Mouse (Mus musculus) bone marrow, adult 2 months (tissue): ENCODE results near the gene Snrpd2.

ENCODE experiments used
- CTCF ChIP-seq: fragments of 200-500 bp; IDR thresholded peaks from 2 replicates; pipeline ENCODE4 v1.5.1; 2011; ENCODE audit warnings: low read length, control low read depth; ENCODE audit not compliant: control insufficient read depth, insufficient read depth
- POLR2A ChIP-seq: fragments of 200-500 bp; IDR thresholded peaks from 2 replicates; pipeline ENCODE4 v1.6.1; 2011; ENCODE audit warnings: low read depth, mild to moderate bottlenecking, control low read depth, low read length, borderline replicate concordance; ENCODE audit not compliant: control insufficient read depth

DNA sequence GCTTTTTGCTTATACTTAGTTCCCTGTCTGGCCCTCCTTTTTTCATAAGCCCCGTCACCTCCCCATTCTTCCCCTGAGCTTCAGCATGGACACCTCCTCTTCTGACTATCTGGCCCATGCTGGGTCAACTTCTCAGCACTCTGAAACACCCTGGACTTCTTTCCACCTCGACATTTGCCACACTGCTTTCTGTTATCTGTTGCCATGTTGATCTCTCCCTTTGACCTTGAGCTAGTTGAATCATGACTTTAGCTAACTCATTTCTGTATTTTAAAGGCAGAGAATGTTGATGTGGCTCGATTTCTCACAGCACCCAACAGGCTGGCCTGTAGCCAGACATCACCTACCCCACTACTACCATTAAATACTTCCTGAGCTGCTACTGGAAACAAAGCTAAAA lies 42.1 kb upstream of the Snrpd2 start:
- TF ChIP-seq CTCF, result no peak
- no peak for TF ChIP-seq POLR2A
